Mouse (Mus musculus): ENCODE data around the gene Metap1. TPM values are rescaled to one million over a fixed set of nuclear protein-coding genes. Genes with fewer than 3 reads are reported as not detected.
A peak's percentile ranks its signal among the peaks of the same experiment; 100 is the strongest.

The Metap1 gene
- polyA plus RNA-seq, 1 experiment from 2014 or later = 48.0 TPM

GRCm38 (mm10) chr3:138526073-138526915 is 37.0 kb upstream of the Metap1 start, which contains the start of gene Eif4e:
Gene Eif4e, plus strand, starts transcription at chr3:138526179.
- peak within 1 kb of the TSS; percentile 60 for H3K27ac ChIP-seq (ENCODE audit: low read length)
- WGBS = 3% methylated on average over 39 of the region's 39 CpGs
- H3K4me3 ChIP-seq (replicated peaks; ENCODE audit: low read length) = peak within 1 kb of the TSS; percentile 69
- no peaks in the 10 kb centered on the region for H3K36me3 ChIP-seq (ENCODE audit: control insufficient read depth, insufficient read depth)
- no peaks in the 10 kb centered on the region for H3K9me3 ChIP-seq (ENCODE audit: control insufficient read depth, low read length)
- peak within 1 kb of the TSS; percentile 98 for H3K4me2 ChIP-seq (ENCODE audit: low read length)
- no peaks in the 10 kb centered on the region; the same call in 1 of the 2 replicates for H3K27me3 ChIP-seq (replicated peaks; ENCODE audit: control insufficient read depth, insufficient read depth, low read length)
- peak; percentile 27 for ATAC-seq
- peak within 1 kb of the TSS; percentile 67 for H3K9ac ChIP-seq (replicated peaks; ENCODE audit: low read depth, low read length)
- peaks cover 25% of the 10 kb centered on the region for H3K4me1 ChIP-seq (replicated peaks; ENCODE audit: control insufficient read depth, insufficient read depth, low read length)

GRCm38 (mm10) chr3:138525494-138525893 is 36.2 kb upstream of the Metap1 start:
- 42% methylated on average over 8 of the region's 8 CpGs for WGBS
- Histone ChIP-seq H3K9ac (replicated peaks; ENCODE audit: low read depth, low read length) (no peak overlapping the region), H3K9me3 (ENCODE audit: control insufficient read depth, low read length) (no peaks in the 10 kb centered on the region), H3K27me3 (replicated peaks; ENCODE audit: control insufficient read depth, insufficient read depth, low read length) (no peaks in the 10 kb centered on the region; the same call in 1 of the 2 replicates), H3K27ac (ENCODE audit: low read length) (no peak overlapping the region), H3K4me1 (replicated peaks; ENCODE audit: control insufficient read depth, insufficient read depth, low read length) (peaks cover 22% of the 10 kb centered on the region), H3K36me3 (ENCODE audit: control insufficient read depth, insufficient read depth) (no peaks in the 10 kb centered on the region), H3K4me3 (replicated peaks; ENCODE audit: low read length) (no peak overlapping the region), H3K4me2 (ENCODE audit: low read length) (no peak overlapping the region)
- no peak for ATAC-seq

- no peak overlapping the region for H3K27ac ChIP-seq (ENCODE audit: low read length)
- no peaks in the 10 kb centered on the region; the same call in 1 of the 2 replicates for H3K27me3 ChIP-seq (replicated peaks; ENCODE audit: control insufficient read depth, insufficient read depth, low read length)
- H3K36me3 ChIP-seq (ENCODE audit: control insufficient read depth, insufficient read depth) = no peaks in the 10 kb centered on the region
- no peak overlapping the region for H3K9ac ChIP-seq (replicated peaks; ENCODE audit: low read depth, low read length)
- H3K4me2 ChIP-seq (ENCODE audit: low read length) = no peak overlapping the region
- no peak for ATAC-seq
- 90% methylated on average over 4 of the region's 4 CpGs for WGBS
- peaks cover 15% of the 10 kb centered on the region for H3K4me1 ChIP-seq (replicated peaks; ENCODE audit: control insufficient read depth, insufficient read depth, low read length)
- no peak overlapping the region for H3K4me3 ChIP-seq (replicated peaks; ENCODE audit: low read length)
- no peaks in the 10 kb centered on the region for H3K9me3 ChIP-seq (ENCODE audit: control insufficient read depth, low read length)
Measured at GRCm38 (mm10) chr3:138523956-138524355, 34.6 kb upstream of the Metap1 start.

GRCm38 (mm10) chr3:138519218-138519617 is 29.9 kb upstream of the Metap1 start:
- Histone ChIP-seq H3K4me3 (replicated peaks; ENCODE audit: low read length) (no peak overlapping the region), H3K4me1 (replicated peaks; ENCODE audit: control insufficient read depth, insufficient read depth, low read length) (no peaks in the 10 kb centered on the region), H3K9ac (replicated peaks; ENCODE audit: low read depth, low read length) (no peak overlapping the region), H3K36me3 (ENCODE audit: control insufficient read depth, insufficient read depth) (no peaks in the 10 kb centered on the region), H3K27me3 (replicated peaks; ENCODE audit: control insufficient read depth, insufficient read depth, low read length) (no peaks in the 10 kb centered on the region), H3K4me2 (ENCODE audit: low read length) (no peak overlapping the region), H3K9me3 (ENCODE audit: control insufficient read depth, low read length) (no peaks in the 10 kb centered on the region), H3K27ac (ENCODE audit: low read length) (no peak overlapping the region)
- ATAC-seq = no peak
- WGBS = 90% methylated on average over 6 of the region's 6 CpGs

- WGBS = 67% methylated on average over 3 of the region's 3 CpGs
- Histone ChIP-seq H3K4me1 (replicated peaks; ENCODE audit: control insufficient read depth, insufficient read depth, low read length) (no peaks in the 10 kb centered on the region), H3K27ac (ENCODE audit: low read length) (no peak overlapping the region), H3K9me3 (ENCODE audit: control insufficient read depth, low read length) (no peaks in the 10 kb centered on the region), H3K4me2 (ENCODE audit: low read length) (no peak overlapping the region), H3K27me3 (replicated peaks; ENCODE audit: control insufficient read depth, insufficient read depth, low read length) (no peaks in the 10 kb centered on the region), H3K9ac (replicated peaks; ENCODE audit: low read depth, low read length) (no peak overlapping the region), H3K36me3 (ENCODE audit: control insufficient read depth, insufficient read depth) (no peaks in the 10 kb centered on the region), H3K4me3 (replicated peaks; ENCODE audit: low read length) (no peak overlapping the region)
- ATAC-seq = no peak
Measured at GRCm38 (mm10) chr3:138517881-138518280, 28.6 kb upstream of the Metap1 start.

- H3K4me2 ChIP-seq (ENCODE audit: low read length) = no peak overlapping the region
- no peak overlapping the region for H3K9ac ChIP-seq (replicated peaks; ENCODE audit: low read depth, low read length)
- H3K36me3 ChIP-seq (ENCODE audit: control insufficient read depth, insufficient read depth) = no peaks in the 10 kb centered on the region
- ATAC-seq = 0 out of 2 replicates have a peak, but pooled peaks have one; percentile 20
- H3K27ac ChIP-seq (ENCODE audit: low read length) = no peak overlapping the region
- 26% methylated on average over 10 of the region's 10 CpGs for WGBS
- no peaks in the 10 kb centered on the region for H3K27me3 ChIP-seq (replicated peaks; ENCODE audit: control insufficient read depth, insufficient read depth, low read length)
- no peaks in the 10 kb centered on the region for H3K9me3 ChIP-seq (ENCODE audit: control insufficient read depth, low read length)
- H3K4me1 ChIP-seq (replicated peaks; ENCODE audit: control insufficient read depth, insufficient read depth, low read length) = no peaks in the 10 kb centered on the region
- no peak overlapping the region for H3K4me3 ChIP-seq (replicated peaks; ENCODE audit: low read length)
Measured at GRCm38 (mm10) chr3:138515656-138516370, 26.5 kb upstream of the Metap1 start.

- no peak overlapping the region for H3K9ac ChIP-seq (replicated peaks; ENCODE audit: low read depth, low read length)
- no peak overlapping the region for H3K27ac ChIP-seq (ENCODE audit: low read length)
- no peaks in the 10 kb centered on the region for H3K27me3 ChIP-seq (replicated peaks; ENCODE audit: control insufficient read depth, insufficient read depth, low read length)
- H3K9me3 ChIP-seq (ENCODE audit: control insufficient read depth, low read length) = no peaks in the 10 kb centered on the region
- no peak overlapping the region for H3K4me2 ChIP-seq (ENCODE audit: low read length)
- no peak for ATAC-seq
- no peaks in the 10 kb centered on the region for H3K4me1 ChIP-seq (replicated peaks; ENCODE audit: control insufficient read depth, insufficient read depth, low read length)
- no peaks in the 10 kb centered on the region for H3K36me3 ChIP-seq (ENCODE audit: control insufficient read depth, insufficient read depth)
- WGBS = 68% methylated on average over 3 of the region's 3 CpGs
- H3K4me3 ChIP-seq (replicated peaks; ENCODE audit: low read length) = no peak overlapping the region
Measured at GRCm38 (mm10) chr3:138514749-138515148, 25.4 kb upstream of the Metap1 start.

- H3K27me3 ChIP-seq (replicated peaks; ENCODE audit: control insufficient read depth, insufficient read depth, low read length) = no peaks in the 10 kb centered on the region
- H3K9ac ChIP-seq (replicated peaks; ENCODE audit: low read depth, low read length) = no peak overlapping the region
- ATAC-seq = no peak
- no peak overlapping the region for H3K27ac ChIP-seq (ENCODE audit: low read length)
- no peaks in the 10 kb centered on the region for H3K4me1 ChIP-seq (replicated peaks; ENCODE audit: control insufficient read depth, insufficient read depth, low read length)
- H3K4me3 ChIP-seq (replicated peaks; ENCODE audit: low read length) = no peak overlapping the region
- WGBS = 72% methylated on average over 12 of the region's 12 CpGs
- H3K4me2 ChIP-seq (ENCODE audit: low read length) = no peak overlapping the region
- no peaks in the 10 kb centered on the region for H3K9me3 ChIP-seq (ENCODE audit: control insufficient read depth, low read length)
- H3K36me3 ChIP-seq (ENCODE audit: control insufficient read depth, insufficient read depth) = no peaks in the 10 kb centered on the region
Measured at GRCm38 (mm10) chr3:138513243-138513642, 23.9 kb upstream of the Metap1 start.

GRCm38 (mm10) chr3:138510471-138510870 is 21.2 kb upstream of the Metap1 start:
- Histone ChIP-seq H3K36me3 (ENCODE audit: control insufficient read depth, insufficient read depth) (no peaks in the 10 kb centered on the region), H3K4me1 (replicated peaks; ENCODE audit: control insufficient read depth, insufficient read depth, low read length) (no peaks in the 10 kb centered on the region), H3K9ac (replicated peaks; ENCODE audit: low read depth, low read length) (no peak overlapping the region), H3K4me2 (ENCODE audit: low read length) (no peak overlapping the region), H3K27me3 (replicated peaks; ENCODE audit: control insufficient read depth, insufficient read depth, low read length) (no peaks in the 10 kb centered on the region), H3K27ac (ENCODE audit: low read length) (no peak overlapping the region), H3K9me3 (ENCODE audit: control insufficient read depth, low read length) (no peaks in the 10 kb centered on the region), H3K4me3 (replicated peaks; ENCODE audit: low read length) (no peak overlapping the region)
- ATAC-seq = no peak
- 63% methylated on average over 5 of the region's 5 CpGs for WGBS
